Mouse (Mus musculus) myocyte (in vitro differentiated cells): ENCODE results near the gene Rapgef5.

Source experiments
- CEBPB ChIP-seq: IDR thresholded peaks from 2 replicates; pipeline ENCODE4 v1.6.1; 2011; ENCODE audit warnings: mild to moderate bottlenecking, moderate library complexity; ENCODE audit not compliant: poor library complexity, insufficient read depth, severe bottlenecking
- MYOD1 ChIP-seq, 3 experiments: IDR thresholded peaks; one replicate each; pipeline ENCODE4 v1.6.1; 2011; ENCODE audit warnings: control low read depth in 2 of 3, low read depth in 2 of 3, mild to moderate bottlenecking in 2 of 3, moderate library complexity in 1 of 3; ENCODE audit not compliant: insufficient read length in 2 of 3, control insufficient read depth in 1 of 3
- POLR2A ChIP-seq: IDR thresholded peaks from one replicate; pipeline ENCODE4 v1.6.1; 2011; ENCODE audit warnings: low read depth, mild to moderate bottlenecking, control low read depth, moderate library complexity; ENCODE audit not compliant: insufficient read length
- POLR2AphosphoS2 ChIP-seq: IDR thresholded peaks from one replicate; pipeline ENCODE4 v1.6.1; 2011; ENCODE audit warnings: low read depth, control low read depth; ENCODE audit not compliant: insufficient read length
- SRF ChIP-seq: IDR thresholded peaks from one replicate; pipeline ENCODE4 v1.6.1; 2011; ENCODE audit warnings: low read depth; ENCODE audit not compliant: control insufficient read depth, insufficient read length
- TCF12 ChIP-seq: IDR thresholded peaks from one replicate; pipeline ENCODE4 v1.6.1; 2011; ENCODE audit warnings: mild to moderate bottlenecking, control low read depth; ENCODE audit not compliant: poor library complexity, insufficient read depth, severe bottlenecking
- USF1 ChIP-seq: IDR thresholded peaks from one replicate; pipeline ENCODE4 v1.6.1; 2011; ENCODE audit warnings: low read depth, mild to moderate bottlenecking, control low read depth, moderate library complexity

- TF ChIP-seq POLR2AphosphoS2 (no peak), USF1 (no peak), POLR2A (no peak), CEBPB (no peak), SRF (no peak), TCF12 (no peak), MYOD1 (IDR thresholded peaks at IDR 0.05; ENCODE audit: control insufficient read depth in 1 of 3, insufficient read length in 2 of 3, low read depth in 2 of 3) (no peak)
Observed at GRCm38 (mm10) chr12:117516179-117516578, at the start of gene Rapgef5.
